Mouse (Mus musculus) limb, embryonic 14.5 days (tissue): ENCODE results near the gene Fam136a. TPM values are rescaled to one million over a fixed set of nuclear protein-coding genes. Genes with fewer than 3 reads are reported as not detected.
"Not testable (repeated sequence)": the region's sequence is repeated elsewhere in the genome, so short reads cannot be mapped to it uniquely, and the experiment has no call there.

Experiments used
- ATAC-seq: fragments of 200-750 bp; cut with Nextera tagmentation; 2 replicates; pipeline ENCODE4 v1.8.0; 2017; ENCODE audit warnings: low read depth, moderate number of reproducible peaks, moderate TSS enrichment; ENCODE audit not compliant: low FRiP score
- DNase-seq: peaks from one replicate; pipeline ENCODE4 v3.0.0-alpha.2; 2015; ENCODE audit warnings: low spot score
- H3K27ac ChIP-seq: fragments of 300-500 bp; sonication (generic); replicated peaks from 2 replicates; pipeline ENCODE4 v1.5.1; 2014; ENCODE audit warnings: low read depth, mild to moderate bottlenecking, low read length, moderate library complexity, mixed read lengths
- H3K27me3 ChIP-seq: fragments of 300-500 bp; sonication (generic); 2 replicates; pipeline ENCODE4 v1.6.1; 2014; ENCODE audit warnings: low read length, mixed read lengths; ENCODE audit not compliant: control insufficient read depth, insufficient read depth
- H3K36me3 ChIP-seq: fragments of 300-500 bp; sonication (generic); 2 replicates; pipeline ENCODE4 v1.6.1; 2014; ENCODE audit warnings: mild to moderate bottlenecking, low read length, moderate library complexity, mixed read lengths; ENCODE audit not compliant: control insufficient read depth, insufficient read depth
- H3K4me1 ChIP-seq: fragments of 300-500 bp; sonication (generic); 2 replicates; pipeline ENCODE4 v1.6.1; 2014; ENCODE audit warnings: antibody characterized with exemption, low read length, mixed read lengths; ENCODE audit not compliant: control insufficient read depth, insufficient read depth
- H3K4me2 ChIP-seq: fragments of 300-500 bp; sonication (generic); replicated peaks from 2 replicates; pipeline ENCODE4 v1.6.1; 2014; ENCODE audit warnings: low read depth, mild to moderate bottlenecking, low read length, moderate library complexity; ENCODE audit not compliant: severe bottlenecking
- H3K4me3 ChIP-seq: fragments of 300-500 bp; sonication (generic); replicated peaks from 2 replicates; pipeline ENCODE4 v1.5.1; 2014; ENCODE audit warnings: low read length
- H3K9ac ChIP-seq: fragments of 300-500 bp; sonication (generic); 2 replicates; pipeline ENCODE4 v1.6.1; 2014; ENCODE audit warnings: mild to moderate bottlenecking, low read depth, low read length, moderate library complexity; ENCODE audit not compliant: severe bottlenecking
- H3K9me3 ChIP-seq: fragments of 300-500 bp; sonication (generic); 2 replicates; pipeline ENCODE4 v1.6.1; 2016; ENCODE audit warnings: low read length; ENCODE audit not compliant: control insufficient read depth
- POLR2A ChIP-seq: fragments of 200-500 bp; IDR thresholded peaks from 2 replicates; pipeline ENCODE4 v1.8.0; 2012; ENCODE audit warnings: inconsistent platforms, mild to moderate bottlenecking, moderate library complexity, borderline replicate concordance; ENCODE audit not compliant: insufficient read depth, insufficient read length; ENCODE audit errors: extremely low read depth
- WGBS: fragments of 180-500 bp; shearing (Covaris S2); extraction: QIAGEN DNeasy Blood & Tissue Kit; methylation state at CpG from one replicate; pipeline ENCODE4 v1.1.7; 2014; 5-methylcytosine and 5-hydroxymethylcytosine counted together
- polyA plus RNA-seq, 2 experiments: library from polyadenylated mRNA; depleted of rRNA in 1 of 2; stranded (reverse) in 1 of 2; unstranded in 1 of 2; fragments of >200 nt; fragmentation: Nextera tagmentation in 1 of 2; extraction: Ambion mirVana in 1 of 2; gene quantifications; 2 replicates each; pipeline versions ENCODE4 v1.2.1 to v1.2.3; 2012 to 2014

The Fam136a gene
- polyA plus RNA-seq, 2 experiments: 51.0 to 109 TPM

DNA sequence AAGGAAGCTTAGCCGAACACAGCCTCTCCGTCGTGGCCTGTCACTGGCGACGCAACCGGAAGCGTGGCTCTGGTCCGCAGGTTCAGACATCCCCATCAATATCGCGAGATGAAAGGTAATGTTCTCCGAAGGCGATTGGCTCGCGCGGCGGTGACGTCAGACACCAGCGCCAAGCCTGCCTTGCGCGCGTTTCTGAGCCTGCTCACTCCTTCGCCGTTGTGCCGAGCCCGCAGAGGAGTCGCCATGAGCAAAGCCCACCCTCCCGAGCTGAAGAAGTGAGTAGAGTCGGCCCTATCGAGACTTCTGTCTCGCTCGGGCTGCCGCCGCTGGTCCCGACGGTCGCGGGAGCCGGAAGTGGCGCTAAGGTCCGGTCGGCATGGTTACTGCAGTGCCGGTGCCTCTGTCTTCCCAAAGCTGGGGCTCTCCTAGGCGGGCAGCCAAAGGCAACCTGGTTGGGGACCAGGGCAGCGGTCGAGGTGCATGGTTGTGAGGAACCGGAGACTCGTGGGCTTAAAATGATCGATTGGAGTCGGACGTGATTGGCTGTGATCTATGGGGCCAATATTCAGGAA, 6.0 kb downstream of the Fam136a start:
- H3K4me1 ChIP-seq: peaks cover 17% of the 10 kb centered on the region
- DNase-seq (peak; percentile 99), ATAC-seq (peak; percentile 98)
- H3K27me3 ChIP-seq: no peaks in the 10 kb centered on the region
- peak overlapping the region; percentile 78 for H3K9ac ChIP-seq
- peaks cover 21% of the 10 kb centered on the region for H3K36me3 ChIP-seq
- peak; percentile 63; the same call in 1 of the 2 replicates for TF ChIP-seq POLR2A
- H3K4me3 ChIP-seq: peak overlapping the region; percentile 82
- H3K4me2 ChIP-seq: peak overlapping the region; percentile 87
- no peaks in the 10 kb centered on the region for H3K9me3 ChIP-seq
- peak overlapping the region; percentile 91 for H3K27ac ChIP-seq
- WGBS: under 1% methylated on average over 50 of the region's 50 CpGs

DNA sequence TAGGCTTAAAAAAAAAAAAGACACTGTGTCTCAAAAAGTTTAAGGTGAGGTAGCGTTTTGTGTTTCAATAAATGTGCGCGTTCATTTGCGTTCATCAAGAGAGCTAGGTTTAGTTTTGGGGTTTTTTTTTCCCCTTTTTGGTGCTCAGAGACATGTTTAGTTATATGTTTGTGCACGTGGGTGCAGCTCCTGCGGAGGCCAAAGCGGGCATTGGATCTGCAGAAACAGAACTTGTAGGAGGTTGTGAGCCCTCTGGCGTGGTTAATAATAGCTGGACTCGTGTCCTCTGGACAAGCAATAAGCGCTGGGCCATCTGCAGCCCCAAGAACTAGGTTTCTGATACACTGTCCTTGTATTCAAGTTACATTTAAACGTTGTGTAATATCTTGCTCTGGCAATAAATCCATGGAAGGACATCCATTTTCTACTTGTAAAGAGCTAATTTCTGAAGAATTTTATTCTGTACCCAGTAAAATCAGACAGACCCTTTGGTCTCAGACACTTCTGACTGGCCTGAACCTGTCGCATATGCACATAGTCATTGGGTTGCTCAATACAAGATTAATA, 6.6 kb downstream of the Fam136a start:
- Histone ChIP-seq H3K4me3 (peak overlapping the region; percentile 82), H3K9me3 (no peaks in the 10 kb centered on the region), H3K27me3 (no peaks in the 10 kb centered on the region), H3K4me1 (peaks cover 11% of the 10 kb centered on the region), H3K36me3 (peaks cover 27% of the 10 kb centered on the region), H3K27ac (peak overlapping the region; percentile 91), H3K9ac (peak overlapping the region; percentile 78), H3K4me2 (peak overlapping the region; percentile 87)
- no peak for TF ChIP-seq POLR2A
- DNase-seq (no peak), ATAC-seq (no peak)
- WGBS: 4% methylated on average over 12 of the region's 12 CpGs

DNA sequence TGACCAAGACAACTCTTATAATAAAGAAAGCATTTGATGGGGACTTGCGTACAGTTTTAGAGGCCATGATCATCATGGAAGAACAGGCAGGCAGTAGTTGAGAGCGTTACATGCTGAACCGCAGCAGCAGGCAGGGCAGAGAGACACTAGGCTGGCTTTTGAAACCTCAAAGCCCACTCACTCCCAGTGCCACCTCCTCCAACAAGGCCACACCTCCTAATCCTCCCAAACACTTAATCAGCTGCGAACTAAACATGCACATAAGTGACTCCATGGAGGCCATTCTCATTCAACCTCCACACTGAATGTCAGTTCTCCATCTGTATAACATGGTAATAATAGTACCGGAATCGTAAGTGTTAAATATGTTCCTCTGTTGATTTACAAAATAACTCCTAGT, 8.1 kb downstream of the Fam136a start:
- no peak overlapping the region for H3K9ac ChIP-seq
- no peak overlapping the region for H3K27ac ChIP-seq
- no peak overlapping the region for H3K4me3 ChIP-seq
- H3K36me3 ChIP-seq: peaks cover 33% of the 10 kb centered on the region
- DNase-seq (no peak), ATAC-seq (no peak)
- WGBS: 91% methylated on average over 6 of the region's 6 CpGs
- no peak overlapping the region for H3K4me2 ChIP-seq
- no peak for TF ChIP-seq POLR2A
- H3K4me1 ChIP-seq: peaks cover 11% of the 10 kb centered on the region
- H3K9me3 ChIP-seq: no peaks in the 10 kb centered on the region
- H3K27me3 ChIP-seq: no peaks in the 10 kb centered on the region

DNA sequence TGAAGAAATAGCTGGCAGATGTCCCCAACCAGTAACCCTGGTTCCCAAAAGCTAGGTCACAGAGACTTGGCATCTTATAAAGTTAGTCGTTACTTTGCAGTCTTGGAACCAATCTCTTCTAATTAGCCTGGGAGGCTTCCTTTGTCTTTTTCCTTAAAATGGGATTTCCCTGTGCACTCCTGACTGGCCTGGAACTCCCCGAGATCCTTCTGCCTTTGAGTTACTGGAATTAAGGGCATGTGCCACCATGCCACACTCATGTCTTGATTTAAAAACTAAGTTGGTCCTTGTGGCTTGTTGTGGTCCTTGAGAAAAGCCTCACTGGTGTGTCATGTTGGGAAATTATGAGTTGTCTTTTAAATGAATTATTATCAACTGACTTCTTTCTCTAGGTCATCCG, 12.9 kb downstream of the Fam136a start:
- H3K36me3 ChIP-seq: peaks cover 48% of the 10 kb centered on the region
- no peak overlapping the region for H3K27ac ChIP-seq
- no peaks in the 10 kb centered on the region for H3K9me3 ChIP-seq
- TF ChIP-seq POLR2A: no peak
- H3K9ac ChIP-seq: no peak overlapping the region
- H3K4me1 ChIP-seq: no peaks in the 10 kb centered on the region
- WGBS: 88% methylated on average over 3 of the region's 3 CpGs
- ATAC-seq (no peak), DNase-seq (no peak)
- no peak overlapping the region for H3K4me2 ChIP-seq
- H3K27me3 ChIP-seq: no peaks in the 10 kb centered on the region
- H3K4me3 ChIP-seq: no peak overlapping the region

DNA sequence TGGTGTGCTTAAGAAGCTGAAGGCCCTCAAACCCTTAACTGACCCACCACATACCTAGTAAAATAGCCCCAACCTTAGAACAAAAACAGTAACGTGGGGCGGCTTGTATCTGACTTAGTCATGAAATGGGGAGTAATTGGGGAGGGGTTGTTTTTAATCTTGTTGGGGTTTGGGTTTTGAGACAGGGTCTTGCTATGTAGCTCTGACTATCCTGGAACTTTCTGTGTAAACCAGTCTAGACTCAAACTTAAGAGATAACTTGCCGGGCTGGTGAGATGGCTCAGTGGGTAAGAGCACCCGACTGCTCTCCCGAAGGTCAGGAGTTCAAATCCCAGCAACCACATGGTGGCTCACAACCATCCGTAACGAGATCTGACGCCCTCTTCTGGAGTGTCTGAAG, 14.7 kb downstream of the Fam136a start:
- not testable (repeated sequence) for H3K9ac ChIP-seq, H3K9me3 ChIP-seq, H3K27ac ChIP-seq, H3K4me3 ChIP-seq, ATAC-seq, H3K4me1 ChIP-seq, DNase-seq, H3K27me3 ChIP-seq, H3K4me2 ChIP-seq
- 80% methylated on average over 7 of the region's 8 CpGs for WGBS
- peaks cover 44% of the 10 kb centered on the region for H3K36me3 ChIP-seq

DNA sequence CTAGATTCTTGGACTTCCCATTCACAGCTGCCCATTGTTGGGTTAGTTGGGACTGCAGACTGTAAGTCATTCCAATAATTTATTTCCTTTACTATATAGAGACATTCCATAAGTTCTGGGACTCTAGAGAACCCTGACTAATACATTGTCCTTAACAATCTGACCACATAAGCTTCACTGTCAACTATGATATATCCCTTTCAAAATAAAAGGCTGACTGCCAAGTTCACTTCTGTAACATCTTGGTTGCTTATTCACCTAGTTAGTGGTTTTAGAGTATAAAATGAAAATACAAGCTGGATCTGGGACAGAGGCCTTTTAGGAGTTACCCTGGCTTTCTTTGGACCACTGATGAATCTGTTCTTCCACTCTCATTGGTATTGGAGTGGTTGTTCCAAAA, 17.1 kb downstream of the Fam136a start:
- Histone ChIP-seq H3K36me3 (peaks cover 41% of the 10 kb centered on the region), H3K4me2 (no peak overlapping the region), H3K4me1 (no peaks in the 10 kb centered on the region), H3K27ac (no peak overlapping the region), H3K9me3 (no peaks in the 10 kb centered on the region), H3K27me3 (no peaks in the 10 kb centered on the region), H3K4me3 (no peak overlapping the region), H3K9ac (no peak overlapping the region)
- ATAC-seq (no peak), DNase-seq (no peak)
- TF ChIP-seq POLR2A: no peak
